Mouse (Mus musculus) heart, adult 2 months (tissue): ENCODE data around the gene Tomm40l.

Experiments
- CTCF ChIP-seq: fragments of 200-600 bp; IDR thresholded peaks from 2 replicates; pipeline ENCODE4 v1.8.1; 2022; ENCODE audit warnings: antibody characterized with exemption, mild to moderate bottlenecking, moderate library complexity
- EP300 ChIP-seq: fragments of 200-500 bp; IDR thresholded peaks from 2 replicates; pipeline ENCODE4 v1.6.1; 2011; ENCODE audit warnings: low read depth, low read length, control low read depth; ENCODE audit not compliant: insufficient read depth

DNA sequence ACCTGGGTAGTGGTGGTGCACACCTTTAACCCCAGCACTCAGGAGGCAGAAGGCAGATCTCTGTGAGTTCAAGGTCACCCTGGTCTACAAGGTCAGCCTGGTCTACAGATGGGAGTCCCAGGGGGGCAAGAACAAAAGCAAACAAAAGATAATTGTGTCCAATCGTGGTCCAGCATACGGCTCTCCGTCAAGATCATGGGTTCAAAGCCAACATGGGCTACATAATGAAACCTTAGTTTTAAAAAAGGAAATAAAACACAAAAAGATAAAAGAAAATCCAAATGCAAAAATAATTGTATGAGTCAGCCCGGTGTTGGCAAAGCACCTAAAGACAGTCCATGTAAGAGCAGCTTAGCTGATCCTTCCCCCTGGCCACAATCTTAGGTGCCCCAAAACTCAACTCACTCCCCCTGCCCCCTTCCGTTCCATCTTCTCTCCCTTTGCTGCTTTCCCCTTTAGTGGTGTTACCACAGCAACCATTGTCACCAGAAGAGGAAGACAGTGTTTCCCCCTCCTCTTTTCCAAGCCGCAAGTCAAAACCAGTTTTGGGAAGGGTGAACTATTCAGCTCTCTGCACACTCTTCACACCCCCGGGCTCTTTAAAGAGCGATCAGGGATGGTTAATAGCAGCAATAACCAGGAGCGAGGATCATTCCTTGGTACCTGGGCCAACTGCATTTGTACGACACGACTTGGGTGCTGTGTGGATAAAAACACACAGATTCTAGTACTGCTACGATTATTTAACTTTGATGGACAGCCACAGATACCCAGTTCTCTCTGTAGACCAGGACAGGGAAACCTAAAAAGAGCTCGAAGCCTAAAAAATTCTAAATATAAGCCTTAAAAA lies 34.2 kb downstream of the Tomm40l start:
- TF ChIP-seq CTCF (no peak), EP300 (no peak)
